8 mouse cellular contexts compared by ENCODE assay signal in the genomic region with DNA sequence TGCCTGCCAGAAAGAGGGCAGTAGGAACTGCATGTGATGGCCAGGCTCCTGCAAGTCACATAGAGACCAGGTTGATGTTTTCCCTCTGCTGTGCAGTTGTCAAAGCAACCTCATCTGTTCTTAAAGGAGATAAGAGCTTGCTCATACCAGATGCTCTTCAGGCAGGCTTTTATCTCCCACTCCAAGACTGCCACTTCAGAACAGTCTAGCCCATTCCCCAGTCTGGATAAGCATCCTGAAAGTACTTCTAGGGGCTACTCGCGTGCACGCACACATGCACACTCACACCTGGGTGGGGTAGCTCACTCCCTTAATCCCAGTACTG.
DNase-seq lines count a peak whose midpoint lies in the region; ATAC-seq and TF ChIP-seq lines count a peak whose summit lies in the region.

No protein-coding gene starts in this region.

- H3K27me3 ChIP-seq in erythroblast, embryonic 14.5 days (ENCODE audit: control insufficient read depth): peaks cover 13% of the 10 kb centered on the region
- no peaks in the 10 kb centered on the region for H3K27me3 ChIP-seq in heart, postnatal 0 days (ENCODE audit: control insufficient read depth, insufficient read depth, low read length)
- no peaks in the 10 kb centered on the region for H3K27me3 ChIP-seq in midbrain, embryonic 14.5 days (ENCODE audit: control insufficient read depth, insufficient read depth, low read length)

- TF ChIP-seq CTCF in left cerebral cortex, adult 2 months (IDR thresholded peaks at IDR 0.05): no peak
- TF ChIP-seq CTCF in heart, postnatal 0 days (IDR thresholded peaks at IDR 0.05; ENCODE audit: low read depth): no peak

- H3K9ac ChIP-seq in heart, postnatal 0 days (replicated peaks; ENCODE audit: low read depth, low read length): no peak overlapping the region
- no peak overlapping the region for H3K9ac ChIP-seq in midbrain, embryonic 14.5 days (replicated peaks; ENCODE audit: low read length)

- no peak overlapping the region for H3K4me2 ChIP-seq in heart, postnatal 0 days (ENCODE audit: low read depth, low read length)
- no peak overlapping the region for H3K4me2 ChIP-seq in midbrain, embryonic 14.5 days (ENCODE audit: low read length)

- 16% methylated on average over 3 of the region's 3 CpGs for WGBS in heart, postnatal 0 days
- WGBS in midbrain, embryonic 14.5 days: 88% methylated on average over 3 of the region's 3 CpGs

- intact Hi-C loops in left cerebral cortex, adult 2 months (cut with DNase I): no loop called here
- intact Hi-C loops in left cerebral cortex, postnatal 10 days (cut with DNase I): no loop called here

- H3K4me3 ChIP-seq in erythroblast, embryonic 14.5 days (replicated peaks): peak overlapping the region; percentile 13
- H3K4me3 ChIP-seq in left cerebral cortex, adult 2 months: no peak overlapping the region
- no peak overlapping the region for H3K4me3 ChIP-seq in heart, postnatal 0 days (ENCODE audit: low read depth, low read length)
- H3K4me3 ChIP-seq in midbrain, embryonic 14.5 days (replicated peaks; ENCODE audit: low read depth, low read length): no peak overlapping the region

- ATAC-seq in erythroblast, adult 5-6 weeks (replicated peaks; ENCODE audit: low FRiP score, poor library complexity, severe bottlenecking): no peak
- ATAC-seq in heart, postnatal 0 days (ENCODE audit: insufficient read depth, low read depth): no peak
- no peak; the same call in 1 of the 2 replicates for ATAC-seq in midbrain, embryonic 14.5 days (ENCODE audit: low FRiP score, low TSS enrichment)
- no peak for ATAC-seq in cerebellum, adult (ENCODE audit: insufficient number of reproducible peaks, low FRiP score, low TSS enrichment)

- peaks cover 67% of the 10 kb centered on the region for H3K4me1 ChIP-seq in erythroblast, embryonic 14.5 days (ENCODE audit: control insufficient read depth)
- peaks cover 72% of the 10 kb centered on the region for H3K4me1 ChIP-seq in heart, postnatal 0 days (ENCODE audit: control insufficient read depth, insufficient read depth)
- H3K4me1 ChIP-seq in midbrain, embryonic 14.5 days (ENCODE audit: control insufficient read depth, insufficient read depth, low read length): peaks cover 18% of the 10 kb centered on the region

- TF ChIP-seq EP300 in heart, postnatal 0 days (IDR thresholded peaks at IDR 0.05; ENCODE audit: low read depth): no peak

- DNase-seq in left cerebral cortex, adult 2 months (ENCODE audit: extremely low spot score in 1 of 2, low spot score in 2 of 2): no peak
- no peak for DNase-seq in left cerebral cortex, postnatal 10 days (ENCODE audit: extremely low spot score in 1 of 2, low spot score in 2 of 2)
- no peak for DNase-seq in heart, postnatal 0 days (ENCODE audit: low spot score)
- peak; percentile 24 for DNase-seq in midbrain, embryonic 14.5 days
- no peak for DNase-seq in testis, postnatal 14 days (ENCODE audit: low spot score)

- H3K36me3 ChIP-seq in erythroblast, embryonic 14.5 days (ENCODE audit: control insufficient read depth): no peaks in the 10 kb centered on the region
- H3K36me3 ChIP-seq in heart, postnatal 0 days (replicated peaks; ENCODE audit: control insufficient read depth, insufficient read depth, low read length): no peaks in the 10 kb centered on the region
- H3K36me3 ChIP-seq in midbrain, embryonic 14.5 days (ENCODE audit: control insufficient read depth, insufficient read depth, low read length): no peaks in the 10 kb centered on the region

- H3K9me3 ChIP-seq in erythroblast, embryonic 14.5 days (ENCODE audit: control insufficient read depth, low read length): no peaks in the 10 kb centered on the region
- no peaks in the 10 kb centered on the region for H3K9me3 ChIP-seq in heart, postnatal 0 days (replicated peaks; ENCODE audit: control insufficient read depth, low read length)
- H3K9me3 ChIP-seq in midbrain, embryonic 14.5 days (ENCODE audit: control insufficient read depth, low read length): no peaks in the 10 kb centered on the region

- H3K27ac ChIP-seq in left cerebral cortex, adult 2 months: peak overlapping the region; percentile 80
- H3K27ac ChIP-seq in heart, postnatal 0 days (ENCODE audit: low read depth): peak overlapping the region; percentile 75
- peak overlapping the region; percentile 37; the same call in 1 of the 2 replicates for H3K27ac ChIP-seq in midbrain, embryonic 14.5 days (replicated peaks; ENCODE audit: low read depth, low read length)
